14 mouse cellular contexts compared by ENCODE assay signal in genomic region chr7:133839546-133839945, GRCm38 (mm10). TPM values are rescaled to one million over a fixed set of nuclear protein-coding genes. Genes with fewer than 3 reads are reported as not detected.
DNase-seq lines count a peak whose midpoint lies in the region; ATAC-seq lines count a peak whose summit lies in the region.
"Had no signal": no experiment of that assay in that cellular context is flagged by ENCODE, and none has a peak within 500 bp of the region (broad histone marks: within the 10 kb centered on the region; RNA-seq: fewer than 3 reads in every experiment).

No protein-coding gene starts in this region.

- no peaks in the 10 kb centered on the region for H3K9me3 ChIP-seq in neural tube, embryonic 15.5 days (replicated peaks)
- no peaks in the 10 kb centered on the region for H3K9me3 ChIP-seq in kidney, embryonic 14.5 days (ENCODE audit: control insufficient read depth, low read length)
- H3K9me3 ChIP-seq: forebrain, embryonic 13.5 days; liver, embryonic 15.5 days; stomach, embryonic 15.5 days had no signal

- peak; percentile 47; the same call in 1 of the 2 replicates for ATAC-seq in common myeloid progenitor, adult 5-6 weeks (replicated peaks; ENCODE audit: low read depth, poor library complexity, severe bottlenecking)
- ATAC-seq in hematopoietic stem cell, adult 5-6 weeks (replicated peaks in 1 of 2; ENCODE audit: insufficient read depth in 1 of 2, low FRiP score in 2 of 2, low TSS enrichment in 1 of 2, low read depth in 1 of 2, poor library complexity in 2 of 2, severe bottlenecking in 2 of 2): 0 out of 4 replicates have a peak, but pooled peaks have one; percentile 22 to 32
- ATAC-seq in neural tube, embryonic 15.5 days (ENCODE audit: low FRiP score): no peak
- no peak for ATAC-seq in kidney, embryonic 14.5 days (ENCODE audit: low FRiP score, low TSS enrichment)
- ATAC-seq: forebrain, embryonic 13.5 days; intestine, embryonic 16.5 days had no signal

- intact Hi-C loops in heart, postnatal 25 days (cut with DNase I): no loop called here
- intact Hi-C loops in left cerebral cortex, postnatal 36 days (cut with DNase I): no loop called here

- H3K4me2 ChIP-seq in neural tube, embryonic 15.5 days: no peak overlapping the region
- no peak overlapping the region for H3K4me2 ChIP-seq in kidney, embryonic 14.5 days (replicated peaks; ENCODE audit: low read depth, low read length)
- H3K4me2 ChIP-seq: forebrain, embryonic 13.5 days; heart, embryonic 12.5 days; liver, embryonic 15.5 days; stomach, embryonic 15.5 days had no signal

- peak; percentile 71 for DNase-seq in heart, adult 11 months
- DNase-seq in heart, postnatal 25 days (ENCODE audit: low spot score): no peak
- DNase-seq in left cerebral cortex, postnatal 36 days (ENCODE audit: low spot score in 2 of 2): peak; percentile 39 to 45
- no peak for DNase-seq in thymus, postnatal 4 days
- DNase-seq: adrenal gland, postnatal 36 days had no signal

- no peak overlapping the region for H3K4me3 ChIP-seq in neural tube, embryonic 15.5 days (replicated peaks)
- no peak overlapping the region for H3K4me3 ChIP-seq in kidney, embryonic 14.5 days (ENCODE audit: low read length)
- H3K4me3 ChIP-seq: forebrain, embryonic 13.5 days; heart, embryonic 12.5 days; liver, embryonic 15.5 days; stomach, embryonic 15.5 days had no signal

- H3K27ac ChIP-seq in neural tube, embryonic 15.5 days (replicated peaks): no peak overlapping the region
- no peak overlapping the region for H3K27ac ChIP-seq in kidney, embryonic 14.5 days (ENCODE audit: low read depth, low read length)
- H3K27ac ChIP-seq: forebrain, embryonic 13.5 days; liver, embryonic 15.5 days; stomach, embryonic 15.5 days had no signal

- no peak overlapping the region for H3K9ac ChIP-seq in neural tube, embryonic 15.5 days (replicated peaks)
- H3K9ac ChIP-seq in kidney, embryonic 14.5 days (ENCODE audit: low read depth, low read length): no peak overlapping the region
- H3K9ac ChIP-seq: forebrain, embryonic 13.5 days; heart, embryonic 12.5 days; liver, embryonic 15.5 days; stomach, embryonic 15.5 days had no signal

- WGBS in neural tube, embryonic 15.5 days: 84% methylated on average over 4 of the region's 4 CpGs
- WGBS in kidney, embryonic 14.5 days: 86% methylated on average over 4 of the region's 4 CpGs

- H3K4me1 ChIP-seq in neural tube, embryonic 15.5 days: no peaks in the 10 kb centered on the region
- H3K4me1 ChIP-seq in kidney, embryonic 14.5 days (ENCODE audit: control insufficient read depth, insufficient read depth, low read length): no peaks in the 10 kb centered on the region
- H3K4me1 ChIP-seq: forebrain, embryonic 13.5 days; liver, embryonic 15.5 days; stomach, embryonic 15.5 days had no signal

- H3K27me3 ChIP-seq in neural tube, embryonic 15.5 days (replicated peaks): no peaks in the 10 kb centered on the region
- H3K27me3 ChIP-seq in kidney, embryonic 14.5 days (ENCODE audit: control insufficient read depth, insufficient read depth, low read length): no peaks in the 10 kb centered on the region
- H3K27me3 ChIP-seq: forebrain, embryonic 13.5 days; liver, embryonic 15.5 days; stomach, embryonic 15.5 days had no signal

- no peaks in the 10 kb centered on the region for H3K36me3 ChIP-seq in neural tube, embryonic 15.5 days
- no peaks in the 10 kb centered on the region for H3K36me3 ChIP-seq in kidney, embryonic 14.5 days (ENCODE audit: control insufficient read depth, insufficient read depth, low read length)
- H3K36me3 ChIP-seq: heart, embryonic 12.5 days; liver, embryonic 15.5 days; stomach, embryonic 15.5 days had no signal

RNA-seq across cellular contexts. Expression of gene Dhx32, which starts 57.0 kb away (rescaled TPM):
- total RNA-seq in heart, postnatal 25 days (2021): 10 to 100 TPM; 33.7 to 35.7 TPM
- 24.6 and 31.0 TPM in 2 replicates for total RNA-seq in common myeloid progenitor, adult 5-6 weeks (2017)
- 27.1 and 36.3 TPM in 2 replicates for total RNA-seq in hematopoietic stem cell, adult 5-6 weeks (2017)
- total RNA-seq in left cerebral cortex, postnatal 36 days (2021): 10 to 100 TPM; 36.5 to 45.2 TPM
- polyA plus RNA-seq in neural tube, embryonic 15.5 days (2015; fragmentation: Nextera tagmentation; extraction: Ambion mirVana): 37.4 and 38.2 TPM in 2 replicates
- 13.6 and 19.9 TPM in 2 replicates for polyA plus RNA-seq in kidney, embryonic 14.5 days (2014; fragmentation: Nextera tagmentation; extraction: Ambion mirVana)

Comparison
In these comparisons a context has a peak if more than half of its experiments do, and no peak if none do; other contexts are left out.
1. DNase-seq: peak in heart, adult 11 months (single experiment) and left cerebral cortex, postnatal 36 days (2 of 2); none in heart, postnatal 25 days (single experiment) and thymus, postnatal 4 days (single experiment).
2. ATAC-seq: peak in common myeloid progenitor, adult 5-6 weeks (single experiment) and hematopoietic stem cell, adult 5-6 weeks (2 of 2); none in neural tube, embryonic 15.5 days (single experiment) and kidney, embryonic 14.5 days (single experiment).